Mouse (Mus musculus) thymus, postnatal 10 days (tissue): ENCODE measurements around the gene Stox2.
A peak's percentile ranks its signal among the peaks of the same experiment; 100 is the strongest.

Source experiments
- DNase-seq, 2 experiments: peaks; one replicate each; pipeline ENCODE4 v3.0.0; 2021; ENCODE audit warnings: low spot score in 2 of 2

Gene Stox2

DNA sequence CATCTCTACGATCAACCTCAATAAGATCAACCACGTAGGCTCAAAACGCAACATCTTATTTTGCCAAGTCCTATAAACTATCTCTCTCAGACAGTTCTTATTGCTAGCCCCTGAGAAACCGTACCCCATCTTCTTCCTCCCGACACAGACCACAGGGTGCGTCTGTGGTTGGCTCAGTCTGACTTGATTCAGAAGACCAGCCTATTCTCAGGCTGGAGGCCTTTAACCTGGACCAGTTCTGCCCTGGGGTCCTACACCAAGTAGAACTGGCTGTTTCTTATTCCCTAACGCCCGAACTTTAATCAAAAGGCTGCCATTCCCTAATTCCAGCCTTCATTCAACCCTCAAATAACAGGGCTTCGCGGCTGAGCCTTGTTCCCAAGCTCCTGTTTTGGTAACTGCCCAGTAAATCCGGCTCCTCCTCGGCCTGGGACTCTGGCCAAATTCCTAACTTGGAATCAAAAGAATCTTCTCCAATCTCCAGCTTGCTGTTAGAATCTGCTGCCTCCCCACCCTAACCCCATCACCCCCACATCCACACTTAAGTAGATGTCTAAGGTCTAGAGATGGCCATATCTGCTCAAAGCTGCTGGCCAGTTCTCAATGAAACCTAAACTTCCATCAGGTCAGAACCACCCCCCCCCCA, 91.5 kb downstream of the Stox2 start:
- DNase-seq = no peak

DNA sequence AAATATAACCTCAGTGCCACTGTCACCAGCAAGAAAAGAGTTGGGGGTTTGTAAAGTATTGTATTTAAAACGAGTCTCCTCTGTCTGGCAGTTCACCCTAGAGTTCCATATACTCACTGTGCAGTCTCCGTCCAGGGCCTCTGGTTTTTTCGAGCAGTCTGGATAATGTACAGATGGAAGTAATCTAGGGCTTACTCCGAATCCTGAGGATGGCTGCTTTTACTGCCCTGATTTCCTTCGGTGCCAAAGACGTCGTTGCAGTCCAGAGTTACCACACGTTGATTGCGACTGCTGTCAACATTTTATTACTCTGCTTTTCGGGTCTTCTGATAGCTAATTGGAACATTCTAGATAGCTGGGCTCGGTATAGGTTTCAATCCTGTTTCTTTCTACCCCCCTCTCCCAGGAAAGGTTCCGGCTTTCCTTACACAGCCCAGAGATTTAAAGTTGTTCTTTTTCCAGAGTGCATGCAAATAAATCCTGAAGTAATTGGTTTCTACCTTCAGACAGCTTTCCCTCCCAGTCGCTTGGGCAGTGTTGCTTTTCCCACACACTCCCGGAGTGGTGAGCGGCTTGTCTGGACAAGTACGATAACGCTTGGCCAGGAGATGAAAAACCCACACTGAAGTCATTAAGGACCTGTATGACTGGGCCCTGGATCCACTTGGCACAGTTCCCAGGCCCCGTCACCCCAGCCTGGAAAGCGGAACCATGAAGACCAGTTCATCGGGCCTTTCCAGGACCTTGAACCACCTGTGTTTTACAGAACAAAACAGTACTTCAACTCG, 94.1 kb downstream of the Stox2 start:
- DNase-seq = no peak

DNA sequence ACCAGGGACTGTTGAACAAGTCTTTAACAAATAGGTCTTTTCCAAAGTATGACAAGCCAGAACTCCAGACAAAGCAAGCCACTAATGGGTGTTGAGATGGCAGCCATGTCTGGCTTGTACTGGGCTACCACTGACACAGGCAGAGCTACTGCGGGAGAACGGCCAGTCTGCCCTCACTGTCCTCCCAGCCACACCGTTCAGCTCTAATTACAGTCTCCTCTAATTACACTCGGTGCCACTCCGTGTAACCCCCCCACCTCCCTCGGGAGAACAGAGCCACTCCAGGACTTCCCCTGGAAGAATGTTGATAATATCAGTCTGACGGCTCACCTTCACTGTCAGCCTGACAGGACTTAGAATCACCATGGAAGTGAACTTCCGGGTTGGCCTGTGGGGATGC, 97.1 kb downstream of the Stox2 start:
- DNase-seq = no peak

DNA sequence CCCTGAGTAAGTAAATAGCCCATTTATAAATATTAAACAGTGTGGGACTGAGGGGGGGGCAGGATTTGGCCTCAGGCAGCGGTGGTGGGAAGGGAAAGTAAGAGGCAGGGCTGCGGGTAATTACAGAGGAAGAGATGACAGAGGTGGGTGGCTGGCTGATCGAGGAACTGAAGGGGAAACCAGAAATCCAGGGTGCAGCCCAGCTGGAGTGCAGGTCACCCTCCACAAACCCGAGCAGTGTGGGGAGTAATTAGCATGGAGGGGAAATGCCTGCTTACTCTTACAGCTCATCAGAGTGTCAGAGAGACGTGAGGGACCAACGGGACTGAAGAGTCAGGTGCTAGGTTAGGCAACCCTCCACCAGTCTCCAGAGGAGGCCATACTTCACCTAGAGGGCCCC, 98.4 kb downstream of the Stox2 start:
- no peak for DNase-seq

DNA sequence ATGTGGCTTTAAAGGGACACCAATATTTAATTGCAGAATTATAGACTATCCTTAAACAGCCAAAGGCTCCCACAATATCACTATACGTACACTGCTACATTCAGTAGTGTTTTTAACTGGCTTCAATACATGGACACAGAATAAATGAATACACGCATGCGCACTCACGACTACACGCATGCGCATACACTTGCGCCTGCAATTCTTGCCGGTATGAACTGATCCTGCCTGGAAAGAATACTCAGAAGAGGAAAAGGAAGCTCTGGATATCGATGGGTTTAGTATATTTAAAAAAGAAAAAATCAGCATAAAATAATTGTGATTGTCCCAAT, 100.4 kb downstream of the Stox2 start:
- no peak for DNase-seq

DNA sequence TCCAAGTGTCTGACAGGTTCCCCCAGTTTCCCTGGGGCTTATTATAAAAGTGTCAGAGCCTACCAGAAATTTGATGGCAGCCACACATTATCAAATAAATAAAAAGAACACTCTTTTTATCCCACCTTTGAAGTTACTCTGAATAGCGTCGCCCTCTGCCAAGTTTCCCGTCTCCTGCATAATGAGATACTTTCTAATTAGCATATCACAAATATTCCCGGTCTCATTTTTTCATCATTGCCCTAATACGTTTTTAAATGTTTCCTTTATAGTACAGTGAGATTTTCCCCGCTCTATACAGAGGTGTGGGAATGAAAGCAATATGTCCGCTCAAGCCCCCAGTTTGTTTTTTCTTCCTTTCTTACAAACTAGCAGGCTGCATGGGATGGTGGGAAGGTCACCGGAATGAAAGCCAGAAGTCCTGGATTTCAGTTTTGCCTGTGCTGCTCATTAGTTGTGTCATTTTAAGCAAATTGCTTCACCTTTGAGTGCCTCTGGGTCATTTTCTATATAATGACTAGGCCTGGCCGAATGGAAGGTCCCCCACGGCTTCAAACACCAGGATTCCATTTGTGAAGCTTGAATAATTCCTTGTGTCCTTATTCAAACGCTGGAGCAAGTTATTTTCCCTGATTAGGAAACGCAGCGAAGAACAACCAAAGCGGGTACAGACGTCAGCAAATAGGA, 100.9 kb downstream of the Stox2 start:
- DNase-seq = no peak

DNA sequence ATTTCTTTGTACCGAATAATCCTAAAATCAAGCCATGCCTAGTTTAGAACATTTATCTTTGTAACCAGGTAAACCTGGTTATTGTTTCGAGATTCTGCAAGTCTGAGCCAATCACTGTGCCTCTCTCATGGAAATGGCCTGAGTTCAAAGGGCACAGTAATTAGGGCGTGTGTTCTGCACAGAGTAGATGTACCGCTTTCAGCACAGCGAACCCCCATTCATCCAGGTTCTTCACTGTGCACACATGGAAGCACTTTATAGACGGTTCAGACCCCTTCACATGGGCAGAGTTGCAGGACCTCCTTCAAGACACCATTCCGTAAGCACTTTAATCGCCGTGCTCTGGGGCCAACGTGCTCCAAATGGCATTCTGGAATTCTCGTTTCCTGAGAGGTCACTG, 104.7 kb downstream of the Stox2 start:
- no peak for DNase-seq

DNA sequence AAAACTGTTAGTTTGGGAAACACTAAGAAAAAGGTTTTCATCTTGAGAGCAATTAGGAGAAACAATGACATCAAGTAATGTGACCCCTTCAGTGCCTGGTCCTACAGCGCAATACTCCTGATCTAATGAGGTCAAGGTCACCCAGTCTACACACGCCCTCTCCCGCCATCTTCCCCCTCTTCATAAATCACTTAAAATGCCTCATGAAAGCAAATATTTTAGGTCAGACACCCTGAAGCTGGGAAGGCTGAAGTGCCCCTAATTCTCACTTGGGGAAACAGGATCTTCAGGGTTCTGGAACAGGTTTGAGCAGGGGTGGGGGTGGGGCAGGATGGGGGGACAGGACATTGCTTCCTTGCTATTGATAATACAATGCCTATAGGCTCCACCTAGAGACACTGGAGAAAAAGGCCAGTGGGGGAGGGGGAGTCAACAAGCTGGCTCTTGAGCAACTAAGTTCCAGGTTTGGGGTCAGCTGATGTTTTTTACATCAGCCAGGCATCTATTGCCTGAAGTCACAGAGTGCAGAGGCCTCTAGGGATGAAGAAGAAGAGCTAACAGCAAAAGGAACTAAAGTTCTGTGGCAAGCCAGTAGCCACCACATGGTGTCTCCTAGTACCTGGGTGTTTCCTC, 107.4 kb downstream of the Stox2 start:
- no peak for DNase-seq

DNA sequence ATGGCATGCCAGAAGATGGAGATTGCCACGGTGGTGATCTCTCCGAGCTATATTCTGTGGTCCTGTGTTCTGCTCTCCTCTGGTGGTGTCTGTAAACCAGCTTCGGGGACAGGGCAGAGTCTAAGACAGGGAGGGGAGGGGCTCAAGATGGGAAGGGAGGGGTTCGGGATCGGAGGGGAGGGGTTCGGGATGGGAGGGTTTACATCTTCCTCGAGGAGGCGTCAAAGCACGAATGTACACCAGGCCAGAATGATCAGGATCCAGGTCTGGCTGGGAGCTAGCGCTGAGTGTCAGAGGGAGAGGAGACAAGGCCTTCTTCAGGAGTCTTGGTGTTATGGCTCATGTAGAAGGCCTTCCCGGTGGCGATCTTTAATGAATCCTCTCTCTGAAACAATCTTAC, 109.7 kb downstream of the Stox2 start:
- DNase-seq = no peak

DNA sequence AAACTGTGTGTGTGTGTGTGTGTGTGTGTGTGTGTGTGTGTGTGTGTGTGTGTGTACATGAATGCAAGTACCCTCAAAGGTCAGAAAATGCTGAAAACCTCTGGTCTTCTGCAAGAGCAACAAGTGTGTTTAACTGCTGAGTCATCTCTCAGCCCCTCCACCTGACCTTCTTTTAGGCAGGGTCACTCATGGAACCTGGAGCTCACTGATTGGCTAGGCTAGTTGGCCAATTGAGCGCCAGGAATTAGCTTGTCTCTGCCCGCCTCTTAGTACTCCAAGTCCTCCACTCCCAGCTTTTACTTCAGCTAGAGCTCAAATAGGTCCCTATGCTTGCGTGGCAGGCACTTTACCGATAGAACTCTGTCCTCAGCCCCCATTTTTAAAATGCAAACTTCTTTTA, 110.2 kb downstream of the Stox2 start:
- no peak for DNase-seq

GRCm38 (mm10) chr8:47334223-47334757, 111.9 kb downstream of the Stox2 start:
- DNase-seq = no peak

GRCm38 (mm10) chr8:47332941-47333340, 113.2 kb downstream of the Stox2 start:
- DNase-seq = peak; percentile 5 to 7

DNA sequence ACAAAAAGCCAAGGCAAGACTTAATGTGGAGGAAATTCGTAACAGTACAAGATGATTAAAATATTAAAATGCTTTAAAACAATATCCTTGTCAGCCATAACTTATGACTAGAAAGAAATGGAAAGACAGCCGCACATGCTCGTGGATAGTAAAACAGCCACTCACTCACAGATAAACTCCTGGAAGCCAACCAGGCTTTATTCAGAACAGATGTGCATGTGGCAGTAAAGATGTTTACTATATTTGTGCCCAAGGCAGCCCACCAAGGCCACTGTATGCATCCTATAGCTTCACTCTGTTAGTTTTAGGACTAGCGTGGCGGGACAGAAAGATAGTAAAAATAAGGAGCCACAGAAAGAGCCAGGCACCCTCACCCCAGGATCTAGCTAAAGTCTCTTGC, 115.2 kb downstream of the Stox2 start:
- DNase-seq = no peak

DNA sequence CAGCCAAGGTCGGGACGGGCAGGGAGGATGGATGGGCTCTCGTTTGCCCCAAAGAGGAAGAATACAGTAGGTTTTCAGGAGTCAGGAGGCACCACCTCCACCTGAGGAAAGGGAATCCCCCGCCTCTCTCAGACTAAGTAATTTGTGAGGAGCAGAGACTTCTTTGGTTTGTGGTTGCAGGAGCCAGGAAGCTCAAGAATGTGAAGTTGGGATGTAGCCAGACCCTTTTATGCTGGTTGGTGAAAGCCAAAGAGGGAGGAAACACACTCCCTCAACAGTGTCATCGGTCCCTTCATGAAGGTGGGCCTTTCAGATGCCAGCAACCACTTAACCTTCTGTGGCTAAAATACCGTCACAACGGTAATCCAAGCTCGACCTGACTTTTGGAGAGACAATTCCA, 119.8 kb downstream of the Stox2 start:
- DNase-seq = no peak

GRCm38 (mm10) chr8:47324117-47324820, 121.9 kb downstream of the Stox2 start:
- no peak for DNase-seq

DNA sequence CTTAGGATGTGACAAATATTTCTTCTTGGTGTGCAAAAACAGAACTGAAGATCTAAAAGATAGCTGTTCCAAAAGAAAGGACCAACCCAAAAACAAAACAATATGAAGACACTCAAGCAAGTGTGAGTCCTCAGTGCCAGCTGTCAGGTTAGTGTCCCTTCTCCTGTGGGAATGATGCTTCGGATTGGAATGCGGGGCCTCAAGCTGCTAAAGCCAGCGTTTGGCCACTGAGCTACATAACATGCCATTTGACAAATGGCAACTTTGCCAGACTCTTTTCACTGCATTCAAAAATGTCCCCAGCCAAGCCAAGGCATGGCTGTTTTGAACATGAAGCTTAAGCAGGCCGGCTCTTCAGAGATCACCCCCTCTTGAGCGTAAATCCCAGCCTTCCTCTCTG, 124.9 kb downstream of the Stox2 start:
- no peak for DNase-seq

DNA sequence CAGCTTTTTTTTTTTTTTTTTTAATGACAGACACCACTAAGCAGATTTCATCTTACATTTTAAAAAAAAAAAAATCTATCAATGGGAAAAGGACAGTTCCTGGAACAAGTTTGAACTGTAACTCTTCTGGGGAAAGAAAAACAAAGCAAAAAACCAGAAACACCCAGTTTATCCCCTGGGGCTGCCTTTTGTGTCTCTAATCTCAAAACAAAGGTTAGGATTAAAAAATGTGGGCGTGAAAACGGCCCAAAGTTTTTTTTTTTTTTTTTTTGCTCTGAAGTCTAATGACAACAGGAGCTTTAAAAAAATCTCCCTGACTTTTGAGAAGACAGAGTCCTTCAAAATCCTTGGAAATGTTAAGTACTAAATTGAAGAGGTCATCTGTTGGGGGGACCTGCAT, 125.5 kb downstream of the Stox2 start:
- no peak for DNase-seq

GRCm38 (mm10) chr8:47318468-47318867, 127.7 kb downstream of the Stox2 start:
- DNase-seq = no peak

DNA sequence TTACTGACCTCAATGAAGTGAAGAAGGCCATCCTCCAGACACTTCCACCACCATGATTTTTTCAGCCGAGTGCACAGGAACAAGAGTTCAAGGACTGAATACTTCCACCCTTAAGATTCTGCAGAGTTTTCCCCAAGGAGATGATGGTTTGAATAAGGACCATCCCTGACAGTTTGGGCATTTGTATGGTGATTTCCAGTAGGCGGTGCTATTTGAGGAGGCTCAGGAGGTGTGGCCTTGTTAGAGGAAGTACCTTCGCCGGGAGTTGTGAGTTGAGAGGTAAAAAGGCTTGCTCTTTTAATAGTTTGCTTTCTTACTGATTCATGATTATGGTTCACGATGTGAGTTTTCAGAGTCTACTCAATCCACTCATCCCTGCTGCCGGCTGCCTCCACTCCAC, 138.0 kb downstream of the Stox2 start:
- DNase-seq = no peak

DNA sequence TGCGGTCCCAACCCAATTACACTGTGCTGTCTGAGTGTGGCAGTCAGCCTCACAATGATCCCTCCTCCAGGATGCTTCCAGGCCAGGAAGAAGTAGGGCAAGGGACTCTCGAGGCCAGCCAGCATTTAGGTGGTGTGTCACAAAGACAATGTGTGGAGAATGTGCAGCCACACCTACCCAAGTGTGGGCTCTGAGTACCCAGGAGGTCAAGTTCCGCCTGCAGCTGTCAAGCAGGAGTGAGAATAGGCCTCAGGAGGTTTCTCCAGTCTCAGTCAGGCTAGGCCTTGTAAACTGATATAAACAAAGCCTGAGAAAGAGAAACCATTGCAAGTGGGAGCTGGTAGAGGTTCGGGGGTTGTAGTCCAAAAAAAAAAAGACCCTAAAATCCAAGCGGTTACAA, 139.8 kb downstream of the Stox2 start:
- no peak for DNase-seq

DNA sequence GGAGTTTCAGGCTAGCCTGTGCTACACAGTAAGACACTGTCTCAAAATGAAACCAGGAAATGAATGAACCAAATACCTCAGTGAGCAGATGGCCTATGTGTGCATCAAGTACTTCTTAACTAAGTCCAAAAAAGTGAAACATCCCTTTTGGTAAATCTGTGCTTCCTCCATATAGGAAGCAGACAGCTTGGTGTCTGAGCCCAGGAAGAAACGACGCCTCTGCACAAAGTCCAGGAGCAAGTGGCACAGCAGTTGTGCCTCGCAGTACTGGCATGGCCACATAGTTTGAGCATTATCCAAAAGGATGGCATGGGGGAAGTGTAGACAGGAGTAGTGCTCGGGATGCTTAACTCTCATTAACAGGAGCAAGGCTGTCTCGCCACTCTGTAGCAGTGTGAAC, 140.3 kb downstream of the Stox2 start:
- no peak for DNase-seq

DNA sequence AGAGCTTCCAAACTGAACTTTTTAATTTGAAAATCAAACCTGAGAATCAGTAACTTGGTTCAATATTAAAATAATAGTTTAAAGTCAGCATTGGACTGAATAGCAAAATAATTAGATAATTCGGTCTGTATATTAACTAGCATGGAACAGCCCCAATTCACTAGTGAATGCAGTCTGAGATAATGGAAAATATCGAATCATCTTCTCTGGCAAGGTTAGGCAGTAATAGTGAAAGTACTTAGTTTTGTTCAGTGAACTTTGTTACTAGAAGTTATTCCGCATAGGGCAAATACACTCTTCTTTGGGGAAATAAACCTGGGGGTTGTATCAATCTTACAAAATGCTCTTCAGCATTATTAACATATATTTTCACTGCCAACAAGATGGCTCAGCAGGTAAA, 147.7 kb downstream of the Stox2 start:
- no peak for DNase-seq
